Mouse (Mus musculus) mature B cell (primary cell): ENCODE measurements around the gene Elavl2.

Experiments used
- in situ Hi-C: fragments of 300-500 bp; cut with MboI; formaldehyde crosslinking; loops from 2 replicates; pipeline ENCODE4 v1.14.3; 2019

Gene Elavl2

GRCm38 (mm10) chr4:91208415-91209292, 191.9 kb downstream of the Elavl2 start:
- in situ Hi-C loops: no loop called here
